Mouse (Mus musculus) layer of hippocampus, adult 6 months (tissue): ENCODE measurements around the gene Sbp. TPM values are rescaled to one million over a fixed set of nuclear protein-coding genes. Genes with fewer than 3 reads are reported as not detected.

ENCODE experiments used
- long read RNA-seq, 2 experiments: library from polyadenylated mRNA; unstranded; transcript quantifications; one replicate each; pipeline ENCODE4 v2.0.0; 2019 to 2020
- polyA plus RNA-seq: library from polyadenylated mRNA; unstranded; fragments of <200 nt; fragmentation: Nextera tagmentation; gene quantifications from 2 replicates; pipeline ENCODE4 v1.2.3, GENCODE M21; 2021

Sbp gene
- polyA plus RNA-seq = 0.18 and 0.30 TPM in 2 replicates
- long read RNA-seq, experiment 1 = 0 reads
- long read RNA-seq, experiment 2 = 0 reads

GRCm38 (mm10) chr17:23941372-23941771, at the start of gene Sbp:
TSS of gene Sbp (plus strand) at chr17:23941672.

GRCm38 (mm10) chr17:23917158-23917557, 24.3 kb upstream of the Sbp start, which contains the start of gene Dcpp3:
TSS of gene Dcpp3 (plus strand) at chr17:23917458.

GRCm38 (mm10) chr17:23955174-23955573, 13.7 kb downstream of the Sbp start, which contains the start of gene Sbpl:
TSS of gene Sbpl (minus strand) at chr17:23955274.

GRCm38 (mm10) chr17:23980297-23980909, 38.9 kb downstream of the Sbp start, which contains the start of gene Prss30:
TSS of gene Prss30 (minus strand) at chr17:23980566.

Other genes starting within 250 kb of the Sbp start
- gene 1520401A03Rik, start 218.9 kb upstream of the Sbp start, polyA plus RNA-seq = not detected in 2 replicates
- 1.6 and 2.2 TPM in 2 replicates for gene Pkmyt1, start 215.3 kb upstream of the Sbp start, polyA plus RNA-seq
- 106 and 116 TPM in 2 replicates for gene Paqr4, start 200.8 kb upstream of the Sbp start, polyA plus RNA-seq
- gene Kremen2, start 195.8 kb upstream of the Sbp start, polyA plus RNA-seq = 0.60 and 0.85 TPM in 2 replicates
- gene Flywch1, start 170.1 kb upstream of the Sbp start, polyA plus RNA-seq = 256 and 293 TPM in 2 replicates
- 22.4 and 25.0 TPM in 2 replicates for gene Flywch2, start 155.6 kb upstream of the Sbp start, polyA plus RNA-seq
- gene Srrm2, start 151.1 kb upstream of the Sbp start, polyA plus RNA-seq = 297 and 334 TPM in 2 replicates
- gene Elob, start 112.5 kb upstream of the Sbp start, polyA plus RNA-seq = 1,710 and 1,770 TPM in 2 replicates
- not detected in 2 replicates for gene Prss33, start 105.6 kb upstream of the Sbp start, polyA plus RNA-seq
- gene Prss32, start 97.8 kb upstream of the Sbp start, polyA plus RNA-seq = not detected in 2 replicates
- gene Prss41, start 97.5 kb upstream of the Sbp start, polyA plus RNA-seq = 0.08 and 0.48 TPM in 2 replicates
- not detected in 2 replicates for gene Prss21, start 73.6 kb upstream of the Sbp start, polyA plus RNA-seq
- 0.25 TPM in 1 of 2 replicates, not detected in the other for gene Dcpp1, start 60.8 kb upstream of the Sbp start, polyA plus RNA-seq
- not detected in 2 replicates for gene Dcpp2, start 60.8 kb upstream of the Sbp start, polyA plus RNA-seq
- gene Dcpp3, start 24.2 kb upstream of the Sbp start, polyA plus RNA-seq = not detected in 2 replicates
- not detected in 2 replicates for gene Sbpl, start 13.6 kb downstream of the Sbp start, polyA plus RNA-seq
- gene Prss30, start 38.9 kb downstream of the Sbp start, polyA plus RNA-seq = 0.21 and 0.34 TPM in 2 replicates
- 0.25 and 0.28 TPM in 2 replicates for gene Prss22, start 56.4 kb downstream of the Sbp start, polyA plus RNA-seq
- gene Prss27, start 96.5 kb downstream of the Sbp start, polyA plus RNA-seq = not detected in 2 replicates
- gene Kctd5, start 131.8 kb downstream of the Sbp start, polyA plus RNA-seq = 28.2 and 31.2 TPM in 2 replicates
- 47.2 and 54.0 TPM in 2 replicates for gene Pdpk1, start 209.3 kb downstream of the Sbp start, polyA plus RNA-seq
- gene Amdhd2, start 222.1 kb downstream of the Sbp start, polyA plus RNA-seq = 28.9 and 38.4 TPM in 2 replicates
- gene Atp6v0c, start 228.0 kb downstream of the Sbp start, polyA plus RNA-seq = 2,331 and 2,377 TPM in 2 replicates